Mouse (Mus musculus) small intestine, adult 2 months (tissue): ENCODE measurements around the gene Cybb. TPM values are rescaled to one million over a fixed set of nuclear protein-coding genes. Genes with fewer than 3 reads are reported as not detected.

Experiments
- H3K27ac ChIP-seq: fragments of 200-500 bp; 2 replicates; pipeline ENCODE4 v1.5.1; 2012; ENCODE audit warnings: low read depth, low read length, control low read depth, inconsistent platforms; ENCODE audit not compliant: insufficient read depth
- H3K27me3 ChIP-seq: fragments of 200-500 bp; 2 replicates; pipeline ENCODE4 v1.6.1; 2012; ENCODE audit warnings: mild to moderate bottlenecking, moderate library complexity, low read length, inconsistent platforms; ENCODE audit not compliant: control insufficient read depth, insufficient read depth
- H3K36me3 ChIP-seq: fragments of 200-500 bp; 2 replicates; pipeline ENCODE4 v1.6.1; 2012; ENCODE audit warnings: mild to moderate bottlenecking, low read length, control low read depth, inconsistent platforms; ENCODE audit not compliant: control insufficient read depth, insufficient read depth
- H3K4me1 ChIP-seq: fragments of 200-500 bp; 2 replicates; pipeline ENCODE4 v1.6.1; 2012; ENCODE audit warnings: low read length, inconsistent platforms, mixed read lengths; ENCODE audit not compliant: control insufficient read depth, insufficient read depth, insufficient read length
- H3K4me3 ChIP-seq: fragments of 200-500 bp; 2 replicates; pipeline ENCODE4 v1.5.1; 2012; ENCODE audit warnings: low read depth, mild to moderate bottlenecking, control low read depth, inconsistent platforms, low read length, moderate library complexity
- CTCF ChIP-seq: fragments of 200-500 bp; IDR thresholded peaks from 2 replicates; pipeline ENCODE4 v1.5.1; 2012; ENCODE audit warnings: low read depth, mild to moderate bottlenecking, control low read depth, inconsistent platforms, low read length, moderate library complexity, mixed read lengths; ENCODE audit not compliant: insufficient replicate concordance, insufficient read length; ENCODE audit errors: extremely low read depth
- POLR2A ChIP-seq: fragments of 200-500 bp; IDR thresholded peaks from 2 replicates; pipeline ENCODE4 v1.6.1; 2012; ENCODE audit warnings: low read depth, mild to moderate bottlenecking, control low read depth, inconsistent platforms, low read length, moderate library complexity
- WGBS: fragments of 180-500 bp; shearing (Covaris S2); methylation state at CpG from one replicate; pipeline ENCODE4 v1.1.7; 2018; 5-methylcytosine and 5-hydroxymethylcytosine counted together
- polyA plus RNA-seq: library from polyadenylated mRNA; depleted of rRNA; stranded (reverse); fragments of >200 nt; gene quantifications from 2 replicates; pipeline ENCODE4 v1.2.3, GENCODE M21; 2012; rRNA removed

The Cybb gene
- polyA plus RNA-seq, 1 experiment: 0.75 TPM

- Histone ChIP-seq H3K27ac (no peak overlapping the region; the same call in 1 of the 2 replicates), H3K4me1 (no peaks in the 10 kb centered on the region), H3K4me3 (no peak overlapping the region), H3K36me3 (no peaks in the 10 kb centered on the region), H3K27me3 (no peaks in the 10 kb centered on the region)
- no peak for TF ChIP-seq CTCF
- no peak for TF ChIP-seq POLR2A
Measured at GRCm38 (mm10) chrX:9447284-9447683, 40.3 kb downstream of the Cybb start.

GRCm38 (mm10) chrX:9441102-9441501 lies 46.5 kb downstream of the Cybb start:
- H3K27me3 ChIP-seq: no peaks in the 10 kb centered on the region
- no peak overlapping the region for H3K4me3 ChIP-seq
- H3K36me3 ChIP-seq: no peaks in the 10 kb centered on the region
- TF ChIP-seq CTCF (no peak), POLR2A (no peak)
- H3K27ac ChIP-seq: no peak overlapping the region
- H3K4me1 ChIP-seq: no peaks in the 10 kb centered on the region
- WGBS: 57% methylated on average over 4 of the region's 4 CpGs

GRCm38 (mm10) chrX:9440556-9440955 lies 47.0 kb downstream of the Cybb start:
- H3K27me3 ChIP-seq: no peaks in the 10 kb centered on the region
- WGBS: 59% methylated on average over 4 of the region's 4 CpGs
- TF ChIP-seq CTCF: no peak
- TF ChIP-seq POLR2A: no peak

GRCm38 (mm10) chrX:9439257-9439656 lies 48.3 kb downstream of the Cybb start:
- Histone ChIP-seq H3K4me3 (no peak overlapping the region), H3K27me3 (no peaks in the 10 kb centered on the region), H3K36me3 (no peaks in the 10 kb centered on the region), H3K27ac (no peak overlapping the region), H3K4me1 (no peaks in the 10 kb centered on the region)
- WGBS: 89% methylated on average over 2 of the region's 2 CpGs
- TF ChIP-seq CTCF (no peak), POLR2A (no peak)

More at GRCm38 (mm10) chrX:9440556-9440955, 47.0 kb downstream of the Cybb start:
- H3K36me3 ChIP-seq: no peaks in the 10 kb centered on the region
- no peak overlapping the region for H3K27ac ChIP-seq
- H3K4me1 ChIP-seq: no peaks in the 10 kb centered on the region
- H3K4me3 ChIP-seq: no peak overlapping the region

GRCm38 (mm10) chrX:9413889-9414288 lies 73.7 kb downstream of the Cybb start:
- H3K4me3 ChIP-seq: no peak overlapping the region
- 75% methylated on average over 5 of the region's 5 CpGs for WGBS

More at GRCm38 (mm10) chrX:9413889-9414288, 73.7 kb downstream of the Cybb start:
- H3K27ac ChIP-seq: no peak overlapping the region
- H3K36me3 ChIP-seq: no peaks in the 10 kb centered on the region
- no peaks in the 10 kb centered on the region for H3K27me3 ChIP-seq
- no peak for TF ChIP-seq POLR2A
- no peak for TF ChIP-seq CTCF
- H3K4me1 ChIP-seq: no peaks in the 10 kb centered on the region

Other genes with a start within 250 kb of the Cybb start
- not detected in 2 replicates for gene Gm14862, start 230.9 kb downstream of the Cybb start, polyA plus RNA-seq
- 3.7 and 10.1 TPM in 2 replicates for gene Xk, start 215.0 kb downstream of the Cybb start, polyA plus RNA-seq
- 0.24 and 2.2 TPM in 2 replicates for gene H2al1m, start 204.0 kb downstream of the Cybb start, polyA plus RNA-seq
- not detected in 2 replicates for gene H2al1k, start 137.1 kb downstream of the Cybb start, polyA plus RNA-seq
- not detected in 2 replicates for gene H2al1o, start 84.6 kb upstream of the Cybb start, polyA plus RNA-seq
- gene Dynlt3, start 175.2 kb upstream of the Cybb start, polyA plus RNA-seq: 1.1 and 2.1 TPM in 2 replicates